Mouse (Mus musculus) G1E (cell line): ENCODE measurements around the gene Dlgap1.

ENCODE experiments used
- CTCF ChIP-seq: IDR thresholded peaks from 2 replicates; pipeline ENCODE4 v1.5.1; 2012; ENCODE audit warnings: low read depth, low read length, inconsistent platforms, mixed read lengths
- GATA1 ChIP-seq: IDR thresholded peaks from 2 replicates; pipeline ENCODE4 v1.6.1; 2012; ENCODE audit warnings: borderline replicate concordance, low read length, inconsistent platforms, mixed read lengths
- GATA2 ChIP-seq: IDR thresholded peaks from 2 replicates; pipeline ENCODE4 v1.6.1; 2012; ENCODE audit warnings: low read depth, low read length, inconsistent platforms, borderline replicate concordance
- POLR2AphosphoS5 ChIP-seq: IDR thresholded peaks from 2 replicates; pipeline ENCODE4 v1.6.1; 2012; ENCODE audit warnings: low read depth, low read length, inconsistent platforms; ENCODE audit not compliant: insufficient replicate concordance
- TAL1 ChIP-seq: conservative IDR thresholded peaks from 2 replicates; pipeline ENCODE4 v1.6.1; 2012; ENCODE audit warnings: low read depth, low read length, inconsistent platforms, mixed read lengths

GRCm38 (mm10) chr17:70040751-70041430, 72.0 kb downstream of the Dlgap1 start:
- TF ChIP-seq CTCF (no peak), POLR2AphosphoS5 (no peak), GATA2 (no peak), TAL1 (no peak), GATA1 (no peak)
